Mouse (Mus musculus): ENCODE data around the gene Abhd10. TPM values are rescaled to one million over a fixed set of nuclear protein-coding genes. Genes with fewer than 3 reads are reported as not detected.

The Abhd10 gene
- polyA plus RNA-seq, 1 experiment from 2014 or later: 43.8 TPM

Other genes starting within 250 kb of the Abhd10 start
- gene Gm609, start 250.0 kb downstream of the Abhd10 start, polyA plus RNA-seq (2014; fragmentation: Nextera tagmentation; extraction: Ambion mirVana): not detected in 2 replicates
- gene Gm17783, start 210.9 kb downstream of the Abhd10 start, polyA plus RNA-seq (2014; fragmentation: Nextera tagmentation; extraction: Ambion mirVana): not detected in 2 replicates
- gene Slc9c1, start 207.6 kb downstream of the Abhd10 start, polyA plus RNA-seq (2014; fragmentation: Nextera tagmentation; extraction: Ambion mirVana): not detected in 2 replicates
- not detected in 2 replicates for gene Gcsam, start 132.6 kb downstream of the Abhd10 start, polyA plus RNA-seq (2014; fragmentation: Nextera tagmentation; extraction: Ambion mirVana)
- gene BC016579, start 88.9 kb downstream of the Abhd10 start, polyA plus RNA-seq (2014; fragmentation: Nextera tagmentation; extraction: Ambion mirVana): 0.09 TPM in 1 of 2 replicates, not detected in the other
- gene Tmprss7, start 49.3 kb downstream of the Abhd10 start, polyA plus RNA-seq (2014; fragmentation: Nextera tagmentation; extraction: Ambion mirVana): 0.29 and 0.32 TPM in 2 replicates
- gene Tagln3, start 18.3 kb downstream of the Abhd10 start, polyA plus RNA-seq (2014; fragmentation: Nextera tagmentation; extraction: Ambion mirVana): 444 and 478 TPM in 2 replicates
- 4.0 and 6.4 TPM in 2 replicates for gene Phldb2, start 210.6 kb upstream of the Abhd10 start, polyA plus RNA-seq (2014; fragmentation: Nextera tagmentation; extraction: Ambion mirVana)

Measured in midbrain, embryonic 14.5 days (tissue).